Mouse (Mus musculus) forebrain, embryonic 11.5 days (tissue): ENCODE data around the gene Tada3. TPM values are rescaled to one million over a fixed set of nuclear protein-coding genes. Genes with fewer than 3 reads are reported as not detected.
A peak's percentile ranks its signal among the peaks of the same experiment; 100 is the strongest.

Source experiments
- ATAC-seq: fragments of 200-750 bp; cut with Nextera tagmentation; replicated peaks from 2 replicates; pipeline ENCODE4 v1.8.0; 2017; ENCODE audit warnings: moderate TSS enrichment; ENCODE audit not compliant: low FRiP score
- DNase-seq: peaks from one replicate; pipeline ENCODE4 v3.0.0-alpha.2; 2017; ENCODE audit warnings: low spot score
- H3K27ac ChIP-seq: fragments of 300-500 bp; sonication (generic); 2 replicates; pipeline ENCODE4 v1.5.1; 2014; ENCODE audit warnings: low read depth, low read length
- H3K27me3 ChIP-seq: fragments of 300-500 bp; sonication (generic); 2 replicates; pipeline ENCODE4 v1.6.1; 2014; ENCODE audit warnings: mild to moderate bottlenecking, low read length, mixed read lengths; ENCODE audit not compliant: control insufficient read depth, insufficient read depth
- H3K36me3 ChIP-seq: fragments of 300-500 bp; sonication (generic); 2 replicates; pipeline ENCODE4 v1.6.1; 2014; ENCODE audit warnings: mild to moderate bottlenecking, low read length, moderate library complexity, mixed read lengths; ENCODE audit not compliant: control insufficient read depth, insufficient read depth
- H3K4me1 ChIP-seq: fragments of 300-500 bp; sonication (generic); replicated peaks from 2 replicates; pipeline ENCODE4 v1.6.1; 2014; ENCODE audit warnings: low read length, mixed read lengths; ENCODE audit not compliant: control insufficient read depth, insufficient read depth
- H3K4me2 ChIP-seq: fragments of 300-500 bp; sonication (generic); 2 replicates; pipeline ENCODE4 v1.6.1; 2014; ENCODE audit warnings: low read depth, mild to moderate bottlenecking, low read length, moderate library complexity, mixed read lengths; ENCODE audit not compliant: severe bottlenecking
- H3K4me3 ChIP-seq: fragments of 300-500 bp; sonication (generic); 2 replicates; pipeline ENCODE4 v1.5.1; 2014; ENCODE audit warnings: low read depth, low read length
- H3K9ac ChIP-seq: fragments of 300-500 bp; sonication (generic); 2 replicates; pipeline ENCODE4 v1.6.1; 2014; ENCODE audit warnings: low read length
- H3K9me3 ChIP-seq: fragments of 300-500 bp; sonication (generic); 2 replicates; pipeline ENCODE4 v1.6.1; 2016; ENCODE audit warnings: low read length, mixed read lengths; ENCODE audit not compliant: control insufficient read depth
- WGBS: fragments of 180-500 bp; shearing (Covaris S2); extraction: QIAGEN DNeasy Blood & Tissue Kit; methylation state at CpG from one replicate; pipeline ENCODE4 v1.1.7; 2014; 5-methylcytosine and 5-hydroxymethylcytosine counted together
- polyA plus RNA-seq: library from polyadenylated mRNA; unstranded; fragments of >200 nt; fragmentation: Nextera tagmentation; extraction: Ambion mirVana; gene quantifications from 2 replicates; pipeline ENCODE4 v1.2.1, GENCODE M21; 2014

Gene Tada3
- polyA plus RNA-seq, result 72.5 and 76.3 TPM in 2 replicates

GRCm38 (mm10) chr6:113377496-113378385 lies at the start of gene Tada3, which contains the start of gene Arpc4:
Gene Tada3, minus strand, starts transcription at chr6:113377883.
Gene Arpc4, plus strand, starts transcription at chr6:113378115.
- Histone ChIP-seq H3K4me1 (peaks cover 4% of the 10 kb centered on the region), H3K9ac (peak within 1 kb of the TSS; percentile 87), H3K4me2 (peak within 1 kb of the TSS; percentile 84), H3K27me3 (no peaks in the 10 kb centered on the region), H3K9me3 (no peaks in the 10 kb centered on the region), H3K36me3 (peaks cover 6% of the 10 kb centered on the region; the same call in 1 of the 2 replicates), H3K4me3 (peak within 1 kb of the TSS; percentile 94), H3K27ac (peak within 1 kb of the TSS; percentile 85)
- WGBS, result under 1% methylated on average over 60 of the region's 61 CpGs
- DNase-seq, result peak; percentile 94
- ATAC-seq, result peak; percentile 94

- Histone ChIP-seq H3K4me2 (no peak overlapping the region), H3K4me1 (no peaks in the 10 kb centered on the region), H3K27ac (no peak overlapping the region), H3K27me3 (no peaks in the 10 kb centered on the region), H3K4me3 (no peak overlapping the region), H3K9ac (no peak overlapping the region), H3K36me3 (no peaks in the 10 kb centered on the region), H3K9me3 (no peaks in the 10 kb centered on the region; the same call in 1 of the 2 replicates)
- ATAC-seq (no peak), DNase-seq (peak; percentile 70)
- 59% methylated on average over 3 of the region's 3 CpGs for WGBS
Observed at GRCm38 (mm10) chr6:113427397-113427796, 49.7 kb upstream of the Tada3 start.

- WGBS, result 89% methylated on average over 4 of the region's 4 CpGs
- no peak overlapping the region for H3K9ac ChIP-seq
- H3K9me3 ChIP-seq, result no peaks in the 10 kb centered on the region; the same call in 1 of the 2 replicates
- ATAC-seq, result no peak
- no peaks in the 10 kb centered on the region for H3K27me3 ChIP-seq
- H3K36me3 ChIP-seq, result no peaks in the 10 kb centered on the region
- H3K4me1 ChIP-seq, result no peaks in the 10 kb centered on the region
- H3K4me2 ChIP-seq, result no peak overlapping the region
- peak; percentile 15 for DNase-seq
- no peak overlapping the region for H3K4me3 ChIP-seq
- no peak overlapping the region for H3K27ac ChIP-seq
Observed at GRCm38 (mm10) chr6:113426696-113427095, 49.0 kb upstream of the Tada3 start.

GRCm38 (mm10) chr6:113424187-113424586 lies 46.5 kb upstream of the Tada3 start:
- no peaks in the 10 kb centered on the region for H3K36me3 ChIP-seq
- no peaks in the 10 kb centered on the region for H3K27me3 ChIP-seq
- WGBS, result 84% methylated on average over 7 of the region's 7 CpGs
- H3K4me3 ChIP-seq, result no peak overlapping the region
- H3K9ac ChIP-seq, result no peak overlapping the region
- ATAC-seq, result no peak
- no peaks in the 10 kb centered on the region for H3K4me1 ChIP-seq
- DNase-seq, result no peak
- no peak overlapping the region for H3K27ac ChIP-seq
- H3K4me2 ChIP-seq, result no peak overlapping the region
- no peaks in the 10 kb centered on the region; the same call in 1 of the 2 replicates for H3K9me3 ChIP-seq

GRCm38 (mm10) chr6:113423000-113423399 lies 45.3 kb upstream of the Tada3 start:
- WGBS, result 81% methylated on average over 4 of the region's 4 CpGs
- DNase-seq, result no peak

GRCm38 (mm10) chr6:113419199-113419587 lies 41.5 kb upstream of the Tada3 start, which contains the start of gene Rpusd3:
Gene Rpusd3, minus strand, starts transcription at chr6:113419340.
- DNase-seq (peak; percentile 97), ATAC-seq (peak; percentile 98)
- H3K9ac ChIP-seq, result peak within 1 kb of the TSS; percentile 81
- H3K4me3 ChIP-seq, result peak within 1 kb of the TSS; percentile 64
- no peaks in the 10 kb centered on the region; the same call in 1 of the 2 replicates for H3K36me3 ChIP-seq
- WGBS, result under 1% methylated on average over 25 of the region's 25 CpGs
- H3K4me1 ChIP-seq, result peaks cover 6% of the 10 kb centered on the region; the same call in 1 of the 2 replicates
- no peaks in the 10 kb centered on the region for H3K9me3 ChIP-seq
- H3K27me3 ChIP-seq, result no peaks in the 10 kb centered on the region
- no peak within 1 kb of the TSS for H3K27ac ChIP-seq
- peak within 1 kb of the TSS; percentile 97 for H3K4me2 ChIP-seq

More at GRCm38 (mm10) chr6:113423000-113423399, 45.3 kb upstream of the Tada3 start:
- Histone ChIP-seq H3K27ac (no peak overlapping the region), H3K4me2 (no peak overlapping the region), H3K4me1 (peaks cover 6% of the 10 kb centered on the region; the same call in 1 of the 2 replicates), H3K27me3 (no peaks in the 10 kb centered on the region), H3K9ac (no peak overlapping the region), H3K36me3 (no peaks in the 10 kb centered on the region), H3K9me3 (no peaks in the 10 kb centered on the region; the same call in 1 of the 2 replicates), H3K4me3 (no peak overlapping the region)
- no peak for ATAC-seq

GRCm38 (mm10) chr6:113418441-113419198 lies 40.9 kb upstream of the Tada3 start:
- H3K4me3 ChIP-seq, result peak overlapping the region; percentile 64
- H3K36me3 ChIP-seq, result no peaks in the 10 kb centered on the region; the same call in 1 of the 2 replicates
- peaks cover 6% of the 10 kb centered on the region; the same call in 1 of the 2 replicates for H3K4me1 ChIP-seq
- H3K4me2 ChIP-seq, result peak overlapping the region; percentile 97
- H3K27ac ChIP-seq, result no peak overlapping the region
- H3K9me3 ChIP-seq, result no peaks in the 10 kb centered on the region
- WGBS, result 22% methylated on average over 16 of the region's 16 CpGs
- ATAC-seq (peak; percentile 45; the same call in 1 of the 2 replicates), DNase-seq (peak; percentile 65)
- peak overlapping the region; percentile 81 for H3K9ac ChIP-seq
- no peaks in the 10 kb centered on the region for H3K27me3 ChIP-seq

GRCm38 (mm10) chr6:113416416-113416815 lies 38.7 kb upstream of the Tada3 start:
- no peaks in the 10 kb centered on the region for H3K27me3 ChIP-seq
- WGBS, result 90% methylated on average over 5 of the region's 5 CpGs
- no peak overlapping the region for H3K9ac ChIP-seq
- H3K4me3 ChIP-seq, result no peak overlapping the region
- no peak overlapping the region for H3K4me2 ChIP-seq
- no peaks in the 10 kb centered on the region; the same call in 1 of the 2 replicates for H3K36me3 ChIP-seq
- no peak for DNase-seq
- H3K9me3 ChIP-seq, result no peaks in the 10 kb centered on the region
- no peak overlapping the region for H3K27ac ChIP-seq
- H3K4me1 ChIP-seq, result peaks cover 6% of the 10 kb centered on the region; the same call in 1 of the 2 replicates
- ATAC-seq, result no peak
